Mouse (Mus musculus) cortical plate, adult 2 months (tissue): ENCODE data around the gene Zfp821. TPM values are rescaled to one million over a fixed set of nuclear protein-coding genes. Genes with fewer than 3 reads are reported as not detected.

Source experiments
- H3K27ac ChIP-seq: fragments of 200-500 bp; 2 replicates; pipeline ENCODE4 v1.5.1; 2012; ENCODE audit warnings: low read length, control low read depth, inconsistent platforms; ENCODE audit not compliant: insufficient read depth
- H3K4me1 ChIP-seq: fragments of 200-500 bp; 2 replicates; pipeline ENCODE4 v1.6.1; 2011; ENCODE audit warnings: low read length; ENCODE audit not compliant: control insufficient read depth, insufficient read depth
- H3K4me3 ChIP-seq: fragments of 200-500 bp; 2 replicates; pipeline ENCODE4 v1.5.1; 2011; ENCODE audit warnings: mild to moderate bottlenecking, low read length, control low read depth; ENCODE audit not compliant: insufficient read depth
- CTCF ChIP-seq: fragments of 200-500 bp; IDR thresholded peaks from 2 replicates; pipeline ENCODE4 v1.5.1; 2011; ENCODE audit warnings: mild to moderate bottlenecking, control low read depth, low read length; ENCODE audit not compliant: insufficient read depth; ENCODE audit errors: extremely low read depth
- POLR2A ChIP-seq: fragments of 200-500 bp; IDR thresholded peaks from 2 replicates; pipeline ENCODE4 v1.6.1; 2011; ENCODE audit warnings: mild to moderate bottlenecking, low read length, control low read depth; ENCODE audit not compliant: insufficient read depth; ENCODE audit errors: extremely low read depth
- polyA plus RNA-seq: library from polyadenylated mRNA; depleted of rRNA; stranded (reverse); fragments of >200 nt; gene quantifications from 2 replicates; pipeline ENCODE4 v1.2.3, GENCODE M21; 2012; rRNA removed

Gene Zfp821
- polyA plus RNA-seq, 1 experiment = 47.6 TPM

DNA sequence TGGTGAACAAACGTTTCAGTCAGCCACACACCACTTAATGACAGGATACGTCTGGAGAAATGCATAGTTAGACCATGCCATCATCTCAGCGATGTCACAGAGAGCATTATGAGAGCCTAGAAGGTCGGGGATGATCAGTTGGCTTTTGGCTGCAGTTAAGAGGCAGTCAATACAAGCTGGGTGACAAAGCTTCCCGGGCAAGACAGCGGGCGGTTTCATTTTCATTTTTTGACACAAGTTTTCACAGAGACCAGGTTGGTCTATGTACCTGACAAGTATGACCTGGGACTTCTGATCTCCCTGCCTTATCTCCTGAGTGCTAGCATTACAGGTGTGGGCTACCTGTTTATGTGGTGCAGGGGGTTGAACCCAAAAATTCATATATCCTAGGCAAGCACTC, 60.7 kb downstream of the Zfp821 start:
- TF ChIP-seq CTCF = no peak
- TF ChIP-seq POLR2A = no peak
- H3K4me1 ChIP-seq = no peaks in the 10 kb centered on the region
- H3K4me3 ChIP-seq = no peak overlapping the region
- no peak overlapping the region for H3K27ac ChIP-seq

DNA sequence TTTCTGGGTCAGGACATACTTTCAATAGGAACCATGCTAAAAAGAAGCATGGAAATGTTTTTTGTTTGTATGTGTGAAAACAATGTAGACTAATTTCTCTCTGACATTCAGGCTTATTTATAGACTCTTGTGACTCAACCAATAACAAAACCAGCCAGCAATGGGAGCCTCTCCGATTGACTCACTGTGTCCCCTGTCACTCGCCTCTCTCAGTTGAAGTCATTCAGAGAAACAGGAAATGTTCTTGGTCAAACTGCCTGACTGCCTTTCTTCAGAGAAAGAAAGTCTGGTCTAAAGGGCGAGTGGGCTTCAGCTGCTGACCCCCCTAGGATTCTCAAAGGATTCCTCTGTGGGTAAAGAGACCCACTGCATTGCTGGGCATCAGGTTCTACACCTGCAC, 67.8 kb downstream of the Zfp821 start:
- no peaks in the 10 kb centered on the region for H3K4me1 ChIP-seq
- H3K27ac ChIP-seq = no peak overlapping the region
- TF ChIP-seq CTCF (no peak), POLR2A (no peak)
- no peak overlapping the region for H3K4me3 ChIP-seq

Other genes with a start within 250 kb of the Zfp821 start
- 0.13 and 0.26 TPM in 2 replicates for gene Pmfbp1, start 211.5 kb upstream of the Zfp821 start, polyA plus RNA-seq
- 17.4 TPM in 2 replicates for gene Dhx38, start 139.7 kb upstream of the Zfp821 start, polyA plus RNA-seq
- 12.1 TPM in 2 replicates for gene Txnl4b, start 139.7 kb upstream of the Zfp821 start, polyA plus RNA-seq
- gene Hp, start 126.4 kb upstream of the Zfp821 start, polyA plus RNA-seq = 0.23 and 0.31 TPM in 2 replicates
- gene Dhodh, start 96.9 kb upstream of the Zfp821 start, polyA plus RNA-seq = 25.2 and 27.7 TPM in 2 replicates
- gene Pkd1l3, start 91.0 kb upstream of the Zfp821 start, polyA plus RNA-seq = 0.79 TPM in 2 replicates
- 88.1 and 88.9 TPM in 2 replicates for gene Ist1, start 12.3 kb upstream of the Zfp821 start, polyA plus RNA-seq
- 14.2 and 14.4 TPM in 2 replicates for gene Atxn1l, start 32.2 kb downstream of the Zfp821 start, polyA plus RNA-seq
- 68.4 and 68.9 TPM in 2 replicates for gene Ap1g1, start 73.0 kb downstream of the Zfp821 start, polyA plus RNA-seq
- 23.5 and 24.8 TPM in 2 replicates for gene Phlpp2, start 163.0 kb downstream of the Zfp821 start, polyA plus RNA-seq